Mouse (Mus musculus): ENCODE results near the gene Ap2s1. TPM values are rescaled to one million over a fixed set of nuclear protein-coding genes. Genes with fewer than 3 reads are reported as not detected.
"Not testable (repeated sequence)": the region's sequence is repeated elsewhere in the genome, so short reads cannot be mapped to it uniquely, and the experiment has no call there.

The Ap2s1 gene
- polyA plus RNA-seq, 1 experiment, result 88.3 TPM

- H3K27me3 ChIP-seq (ENCODE audit: control insufficient read depth, insufficient read depth, low read length, poor library complexity, severe bottlenecking), result no peaks in the 10 kb centered on the region
- peak overlapping the region; percentile 47; the same call in 1 of the 2 replicates for H3K9ac ChIP-seq (ENCODE audit: low read depth, poor library complexity, severe bottlenecking)
- H3K4me1 ChIP-seq (ENCODE audit: control insufficient read depth, insufficient read depth, low read length), result peaks cover 4% of the 10 kb centered on the region
- TF ChIP-seq CTCF (IDR thresholded peaks at IDR 0.05; ENCODE audit: low read depth, low read length), result peak; percentile 44
- TF ChIP-seq EP300 (IDR thresholded peaks at IDR 0.05; ENCODE audit: insufficient read depth, low read depth, low read length), result no peak
- H3K9me3 ChIP-seq (replicated peaks; ENCODE audit: control insufficient read depth, insufficient read depth, low read length, poor library complexity, severe bottlenecking), result no peaks in the 10 kb centered on the region
- H3K36me3 ChIP-seq (ENCODE audit: control insufficient read depth, insufficient read depth, low read length, poor library complexity, severe bottlenecking), result no peaks in the 10 kb centered on the region
- peak overlapping the region; percentile 11; the same call in 1 of the 2 replicates for H3K27ac ChIP-seq (ENCODE audit: insufficient read depth, low read length)
- peak overlapping the region; percentile 64 for H3K4me3 ChIP-seq (ENCODE audit: low read depth, low read length)
Measured at GRCm38 (mm10) chr7:16728596-16729348, 9.4 kb upstream of the Ap2s1 start.

- H3K9ac ChIP-seq (ENCODE audit: low read depth, poor library complexity, severe bottlenecking), result peak overlapping the region; percentile 47; the same call in 1 of the 2 replicates
Measured at GRCm38 (mm10) chr7:16729563-16729962, 8.6 kb upstream of the Ap2s1 start.

GRCm38 (mm10) chr7:16730791-16731190 is 7.4 kb upstream of the Ap2s1 start:
- no peaks in the 10 kb centered on the region for H3K36me3 ChIP-seq (ENCODE audit: control insufficient read depth, insufficient read depth, low read length, poor library complexity, severe bottlenecking)
- H3K4me3 ChIP-seq (ENCODE audit: low read depth, low read length), result peak overlapping the region; percentile 49
- H3K27me3 ChIP-seq (ENCODE audit: control insufficient read depth, insufficient read depth, low read length, poor library complexity, severe bottlenecking), result no peaks in the 10 kb centered on the region
- H3K27ac ChIP-seq (ENCODE audit: insufficient read depth, low read length), result no peak overlapping the region; the same call in 1 of the 2 replicates
- H3K9ac ChIP-seq (ENCODE audit: low read depth, poor library complexity, severe bottlenecking), result peak overlapping the region; percentile 40; the same call in 1 of the 2 replicates
- TF ChIP-seq CTCF (IDR thresholded peaks at IDR 0.05; ENCODE audit: low read depth, low read length), result no peak
- TF ChIP-seq POLR2A (IDR thresholded peaks at IDR 0.05; ENCODE audit: insufficient read depth, low read length), result no peak
- no peak for TF ChIP-seq EP300 (IDR thresholded peaks at IDR 0.05; ENCODE audit: insufficient read depth, low read depth, low read length)
- no peaks in the 10 kb centered on the region for H3K9me3 ChIP-seq (replicated peaks; ENCODE audit: control insufficient read depth, insufficient read depth, low read length, poor library complexity, severe bottlenecking)
- H3K4me1 ChIP-seq (ENCODE audit: control insufficient read depth, insufficient read depth, low read length), result peaks cover 4% of the 10 kb centered on the region

More at GRCm38 (mm10) chr7:16729563-16729962, 8.6 kb upstream of the Ap2s1 start:
- peak overlapping the region; percentile 64 for H3K4me3 ChIP-seq (ENCODE audit: low read depth, low read length)
- H3K36me3 ChIP-seq (ENCODE audit: control insufficient read depth, insufficient read depth, low read length, poor library complexity, severe bottlenecking); H3K4me1 ChIP-seq (ENCODE audit: control insufficient read depth, insufficient read depth, low read length); H3K9me3 ChIP-seq (replicated peaks; ENCODE audit: control insufficient read depth, insufficient read depth, low read length, poor library complexity, severe bottlenecking); H3K27me3 ChIP-seq (ENCODE audit: control insufficient read depth, insufficient read depth, low read length, poor library complexity, severe bottlenecking): not testable (repeated sequence)
- peak overlapping the region; percentile 47; the same call in 1 of the 2 replicates for H3K27ac ChIP-seq (ENCODE audit: insufficient read depth, low read length)

GRCm38 (mm10) chr7:16731893-16732422 is 6.3 kb upstream of the Ap2s1 start:
- Histone ChIP-seq H3K9me3 (replicated peaks; ENCODE audit: control insufficient read depth, insufficient read depth, low read length, poor library complexity, severe bottlenecking) (no peaks in the 10 kb centered on the region), H3K27me3 (ENCODE audit: control insufficient read depth, insufficient read depth, low read length, poor library complexity, severe bottlenecking) (no peaks in the 10 kb centered on the region), H3K36me3 (ENCODE audit: control insufficient read depth, insufficient read depth, low read length, poor library complexity, severe bottlenecking) (no peaks in the 10 kb centered on the region), H3K4me3 (ENCODE audit: low read depth, low read length) (no peak overlapping the region), H3K9ac (ENCODE audit: low read depth, poor library complexity, severe bottlenecking) (no peak overlapping the region), H3K27ac (ENCODE audit: insufficient read depth, low read length) (no peak overlapping the region), H3K4me1 (ENCODE audit: control insufficient read depth, insufficient read depth, low read length) (peaks cover 4% of the 10 kb centered on the region)
- TF ChIP-seq POLR2A (IDR thresholded peaks at IDR 0.05; ENCODE audit: insufficient read depth, low read length) (no peak), EP300 (IDR thresholded peaks at IDR 0.05; ENCODE audit: insufficient read depth, low read depth, low read length) (no peak), CTCF (IDR thresholded peaks at IDR 0.05; ENCODE audit: low read depth, low read length) (no peak)

GRCm38 (mm10) chr7:16737606-16738072 is 571 bp upstream of the Ap2s1 start:
- H3K36me3 ChIP-seq (ENCODE audit: control insufficient read depth, insufficient read depth, low read length, poor library complexity, severe bottlenecking), result no peaks in the 10 kb centered on the region
- no peaks in the 10 kb centered on the region for H3K27me3 ChIP-seq (ENCODE audit: control insufficient read depth, insufficient read depth, low read length, poor library complexity, severe bottlenecking)
- no peaks in the 10 kb centered on the region for H3K4me1 ChIP-seq (ENCODE audit: control insufficient read depth, insufficient read depth, low read length)
- H3K27ac ChIP-seq (ENCODE audit: insufficient read depth, low read length), result no peak overlapping the region
- H3K9ac ChIP-seq (ENCODE audit: low read depth, poor library complexity, severe bottlenecking), result peak overlapping the region; percentile 76
- H3K4me3 ChIP-seq (ENCODE audit: low read depth, low read length), result peak overlapping the region; percentile 75
- TF ChIP-seq POLR2A (IDR thresholded peaks at IDR 0.05; ENCODE audit: insufficient read depth, low read length), result no peak
- no peak for TF ChIP-seq CTCF (IDR thresholded peaks at IDR 0.05; ENCODE audit: low read depth, low read length)
- TF ChIP-seq EP300 (IDR thresholded peaks at IDR 0.05; ENCODE audit: insufficient read depth, low read depth, low read length), result no peak
- no peaks in the 10 kb centered on the region for H3K9me3 ChIP-seq (replicated peaks; ENCODE audit: control insufficient read depth, insufficient read depth, low read length, poor library complexity, severe bottlenecking)

GRCm38 (mm10) chr7:16739056-16739604 is 920 bp downstream of the Ap2s1 start:
- peak overlapping the region; percentile 93 for H3K4me3 ChIP-seq (ENCODE audit: low read depth, low read length)
- H3K9ac ChIP-seq (ENCODE audit: low read depth, poor library complexity, severe bottlenecking), result peak overlapping the region; percentile 76
- no peak overlapping the region for H3K27ac ChIP-seq (ENCODE audit: insufficient read depth, low read length)
- no peaks in the 10 kb centered on the region for H3K9me3 ChIP-seq (replicated peaks; ENCODE audit: control insufficient read depth, insufficient read depth, low read length, poor library complexity, severe bottlenecking)
- no peaks in the 10 kb centered on the region for H3K27me3 ChIP-seq (ENCODE audit: control insufficient read depth, insufficient read depth, low read length, poor library complexity, severe bottlenecking)
- H3K4me1 ChIP-seq (ENCODE audit: control insufficient read depth, insufficient read depth, low read length), result no peaks in the 10 kb centered on the region
- no peaks in the 10 kb centered on the region for H3K36me3 ChIP-seq (ENCODE audit: control insufficient read depth, insufficient read depth, low read length, poor library complexity, severe bottlenecking)
- TF ChIP-seq EP300 (IDR thresholded peaks at IDR 0.05; ENCODE audit: insufficient read depth, low read depth, low read length) (no peak), CTCF (IDR thresholded peaks at IDR 0.05; ENCODE audit: low read depth, low read length) (no peak), POLR2A (IDR thresholded peaks at IDR 0.05; ENCODE audit: insufficient read depth, low read length) (no peak)
